ENCODE assay signal across 1 mouse cellular context in genomic region chrX:11690446-11690845, GRCm38 (mm10).
A peak's percentile ranks its signal among the peaks of the same experiment; 100 is the strongest.
TF ChIP-seq lines count a peak whose summit lies in the region.

No protein-coding gene starts in this region.

TF ChIP-seq in MEL, 35 proteins besides CTCF, POLR2A, EP300 and RAD21 (continued from another document):
- no peak for TF ChIP-seq USF1 (IDR thresholded peaks at IDR 0.05; ENCODE audit: low read depth, low read length)
- TF ChIP-seq MYB (IDR thresholded peaks at IDR 0.05; ENCODE audit: low read depth, low read length) = peak; percentile 52; the same call in 1 of the 2 replicates
